Mouse (Mus musculus) embryonic facial prominence, embryonic 12.5 days (tissue): ENCODE measurements at regions not wholly inside any gene's neighbourhood (a gene's known extent, or its start where the extent isn't known, plus 50 kb on each side); places are given as distances from the start of the nearest gene placed in this dataset.

Experiments used
- ATAC-seq: fragments of 200-750 bp; cut with Nextera tagmentation; 2 replicates; pipeline ENCODE4 v1.8.0; 2017; ENCODE audit not compliant: insufficient number of reproducible peaks, insufficient read depth, low FRiP score, low TSS enrichment
- H3K27ac ChIP-seq: fragments of 300-500 bp; sonication (generic); 2 replicates; pipeline ENCODE4 v1.5.1; 2016; ENCODE audit warnings: mild to moderate bottlenecking
- H3K27me3 ChIP-seq: fragments of 300-500 bp; sonication (generic); 2 replicates; pipeline ENCODE4 v1.6.1; 2016; ENCODE audit warnings: mild to moderate bottlenecking, moderate library complexity
- H3K36me3 ChIP-seq: fragments of 300-500 bp; sonication (generic); 2 replicates; pipeline ENCODE4 v1.6.1; 2016; ENCODE audit warnings: mild to moderate bottlenecking
- H3K4me1 ChIP-seq: fragments of 300-500 bp; sonication (generic); 2 replicates; pipeline ENCODE4 v1.6.1; 2016
- H3K4me2 ChIP-seq: fragments of 300-500 bp; sonication (generic); replicated peaks from 2 replicates; pipeline ENCODE4 v1.6.1; 2016; ENCODE audit warnings: mild to moderate bottlenecking, moderate library complexity
- H3K4me3 ChIP-seq: fragments of 300-500 bp; sonication (generic); 2 replicates; pipeline ENCODE4 v1.5.1; 2016; ENCODE audit warnings: mild to moderate bottlenecking
- H3K9ac ChIP-seq: fragments of 300-500 bp; sonication (generic); 2 replicates; pipeline ENCODE4 v1.6.1; 2016; ENCODE audit warnings: mild to moderate bottlenecking, moderate library complexity
- H3K9me3 ChIP-seq: fragments of 300-500 bp; sonication (generic); 2 replicates; pipeline ENCODE4 v1.6.1; 2016; ENCODE audit warnings: mild to moderate bottlenecking, moderate library complexity
- WGBS: fragments of 180-500 bp; shearing (Covaris S2); methylation state at CpG from one replicate; pipeline ENCODE4 v1.1.7; 2016; 5-methylcytosine and 5-hydroxymethylcytosine counted together

GRCm38 (mm10) chr4:31274131-31274530, 689.8 kb upstream of the Map3k7 start:
- no peaks in the 10 kb centered on the region for H3K9me3 ChIP-seq
- ATAC-seq: no peak
- no peak overlapping the region for H3K4me2 ChIP-seq
- H3K36me3 ChIP-seq: no peaks in the 10 kb centered on the region
- H3K27me3 ChIP-seq: no peaks in the 10 kb centered on the region
- 84% methylated on average over 1 of the region's 1 CpGs for WGBS
- no peak overlapping the region for H3K9ac ChIP-seq
- no peak overlapping the region for H3K27ac ChIP-seq
- H3K4me1 ChIP-seq: no peaks in the 10 kb centered on the region
- H3K4me3 ChIP-seq: no peak overlapping the region

- no peaks in the 10 kb centered on the region for H3K9me3 ChIP-seq
- ATAC-seq: no peak
- H3K27me3 ChIP-seq: no peaks in the 10 kb centered on the region
- no peak overlapping the region for H3K27ac ChIP-seq
- H3K4me3 ChIP-seq: no peak overlapping the region
- H3K4me2 ChIP-seq: no peak overlapping the region
- no peaks in the 10 kb centered on the region for H3K36me3 ChIP-seq
- no peaks in the 10 kb centered on the region for H3K4me1 ChIP-seq
- WGBS: 42% methylated on average over 5 of the region's 5 CpGs
- no peak overlapping the region for H3K9ac ChIP-seq
Observed at GRCm38 (mm10) chr4:31290301-31290975, 673.5 kb upstream of the Map3k7 start.

GRCm38 (mm10) chr4:31293752-31294151, 670.1 kb upstream of the Map3k7 start:
- Histone ChIP-seq H3K27ac (no peak overlapping the region), H3K9me3 (no peaks in the 10 kb centered on the region), H3K4me1 (no peaks in the 10 kb centered on the region), H3K36me3 (no peaks in the 10 kb centered on the region), H3K27me3 (no peaks in the 10 kb centered on the region), H3K9ac (no peak overlapping the region), H3K4me2 (no peak overlapping the region), H3K4me3 (no peak overlapping the region)
- no peak for ATAC-seq
- 32% methylated on average over 2 of the region's 2 CpGs for WGBS

GRCm38 (mm10) chr4:31297848-31298247, 666.0 kb upstream of the Map3k7 start:
- Histone ChIP-seq H3K9me3 (no peaks in the 10 kb centered on the region), H3K27me3 (no peaks in the 10 kb centered on the region), H3K27ac (no peak overlapping the region), H3K36me3 (no peaks in the 10 kb centered on the region), H3K9ac (no peak overlapping the region), H3K4me1 (no peaks in the 10 kb centered on the region), H3K4me2 (no peak overlapping the region), H3K4me3 (no peak overlapping the region)
- no peak for ATAC-seq
- WGBS: 83% methylated on average over 3 of the region's 3 CpGs

- Histone ChIP-seq H3K27me3 (no peaks in the 10 kb centered on the region), H3K36me3 (no peaks in the 10 kb centered on the region), H3K9me3 (no peaks in the 10 kb centered on the region), H3K27ac (no peak overlapping the region), H3K4me2 (no peak overlapping the region), H3K9ac (no peak overlapping the region), H3K4me1 (peaks cover 9% of the 10 kb centered on the region; the same call in 1 of the 2 replicates), H3K4me3 (no peak overlapping the region)
- 22% methylated on average over 6 of the region's 6 CpGs for WGBS
- ATAC-seq: no peak
Observed at GRCm38 (mm10) chr4:31319269-31319668, 644.6 kb upstream of the Map3k7 start.

GRCm38 (mm10) chr4:31320734-31321507, 643.0 kb upstream of the Map3k7 start:
- 50% methylated on average over 8 of the region's 8 CpGs for WGBS
- Histone ChIP-seq H3K27ac (no peak overlapping the region), H3K9ac (no peak overlapping the region), H3K9me3 (no peaks in the 10 kb centered on the region), H3K4me2 (no peak overlapping the region), H3K4me3 (no peak overlapping the region), H3K4me1 (peaks cover 9% of the 10 kb centered on the region; the same call in 1 of the 2 replicates), H3K27me3 (no peaks in the 10 kb centered on the region), H3K36me3 (no peaks in the 10 kb centered on the region)
- no peak for ATAC-seq

GRCm38 (mm10) chr4:31323816-31324215, 640.1 kb upstream of the Map3k7 start:
- H3K4me1 ChIP-seq: peaks cover 9% of the 10 kb centered on the region; the same call in 1 of the 2 replicates
- 83% methylated on average over 3 of the region's 3 CpGs for WGBS

GRCm38 (mm10) chr4:31328798-31329197, 635.1 kb upstream of the Map3k7 start:
- 26% methylated on average over 5 of the region's 5 CpGs for WGBS
- Histone ChIP-seq H3K27ac (no peak overlapping the region), H3K4me1 (no peaks in the 10 kb centered on the region)

More at GRCm38 (mm10) chr4:31323816-31324215, 640.1 kb upstream of the Map3k7 start:
- H3K27ac ChIP-seq: no peak overlapping the region
- no peak overlapping the region for H3K4me3 ChIP-seq
- H3K9ac ChIP-seq: no peak overlapping the region
- no peaks in the 10 kb centered on the region for H3K36me3 ChIP-seq
- H3K27me3 ChIP-seq: no peaks in the 10 kb centered on the region
- ATAC-seq: no peak
- no peaks in the 10 kb centered on the region for H3K9me3 ChIP-seq
- no peak overlapping the region for H3K4me2 ChIP-seq

GRCm38 (mm10) chr4:31331053-31331452, 632.8 kb upstream of the Map3k7 start:
- H3K4me3 ChIP-seq: no peak overlapping the region
- no peak for ATAC-seq
- H3K27me3 ChIP-seq: no peaks in the 10 kb centered on the region
- H3K9me3 ChIP-seq: no peaks in the 10 kb centered on the region
- H3K36me3 ChIP-seq: no peaks in the 10 kb centered on the region
- H3K27ac ChIP-seq: no peak overlapping the region
- H3K4me1 ChIP-seq: no peaks in the 10 kb centered on the region
- no peak overlapping the region for H3K9ac ChIP-seq
- no peak overlapping the region for H3K4me2 ChIP-seq

More at GRCm38 (mm10) chr4:31328798-31329197, 635.1 kb upstream of the Map3k7 start:
- Histone ChIP-seq H3K9me3 (no peaks in the 10 kb centered on the region), H3K27me3 (no peaks in the 10 kb centered on the region), H3K36me3 (no peaks in the 10 kb centered on the region), H3K9ac (no peak overlapping the region), H3K4me3 (no peak overlapping the region), H3K4me2 (no peak overlapping the region)
- ATAC-seq: no peak

GRCm38 (mm10) chr4:31335686-31336085, 628.2 kb upstream of the Map3k7 start:
- Histone ChIP-seq H3K4me3 (no peak overlapping the region), H3K9ac (no peak overlapping the region), H3K9me3 (no peaks in the 10 kb centered on the region), H3K27ac (no peak overlapping the region), H3K36me3 (no peaks in the 10 kb centered on the region), H3K27me3 (no peaks in the 10 kb centered on the region), H3K4me1 (no peaks in the 10 kb centered on the region), H3K4me2 (no peak overlapping the region)
- no peak for ATAC-seq
- WGBS: 71% methylated on average over 3 of the region's 3 CpGs

GRCm38 (mm10) chr4:31337980-31338379, 625.9 kb upstream of the Map3k7 start:
- no peaks in the 10 kb centered on the region for H3K36me3 ChIP-seq
- no peak overlapping the region for H3K4me2 ChIP-seq
- no peaks in the 10 kb centered on the region for H3K4me1 ChIP-seq
- H3K9me3 ChIP-seq: no peaks in the 10 kb centered on the region
- 27% methylated on average over 4 of the region's 4 CpGs for WGBS
- H3K4me3 ChIP-seq: no peak overlapping the region
- H3K9ac ChIP-seq: no peak overlapping the region
- no peak for ATAC-seq
- H3K27me3 ChIP-seq: no peaks in the 10 kb centered on the region
- H3K27ac ChIP-seq: no peak overlapping the region
